In the genomic region with DNA sequence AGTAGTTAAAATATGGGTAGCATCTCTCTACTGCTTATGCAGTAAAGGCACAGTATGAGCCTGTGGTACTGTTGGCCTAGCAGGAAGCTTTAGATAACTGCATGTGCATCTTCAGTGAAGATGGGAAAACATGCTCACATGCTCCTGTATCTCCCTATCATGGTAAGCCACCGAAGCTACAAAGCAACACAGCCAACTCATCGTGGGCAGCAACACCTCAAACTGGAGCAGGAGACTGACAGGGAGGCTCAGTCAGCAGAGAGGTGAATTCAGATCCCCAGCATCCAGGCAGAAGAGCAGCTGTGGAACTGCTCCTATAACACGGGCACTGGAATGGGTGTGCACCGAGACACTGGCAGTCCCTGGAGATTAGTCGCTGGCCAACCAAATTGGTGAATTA, we compare ENCODE assay signal across 20 mouse cellular contexts.
A peak's percentile ranks its signal among the peaks of the same experiment; 100 is the strongest.
DNase-seq lines count a peak whose midpoint lies in the region; ATAC-seq and TF ChIP-seq lines count a peak whose summit lies in the region.
"Had no signal": no experiment of that assay in that cellular context is flagged by ENCODE, and none has a peak within 500 bp of the region (broad histone marks: within the 10 kb centered on the region; RNA-seq: fewer than 3 reads in every experiment).

No protein-coding gene starts in this region.

- H3K4me1 ChIP-seq in forebrain, postnatal 0 days (ENCODE audit: insufficient read depth): peaks cover 3% of the 10 kb centered on the region
- H3K4me1 ChIP-seq in forebrain, embryonic 11.5 days (replicated peaks; ENCODE audit: control insufficient read depth, insufficient read depth, low read length): no peaks in the 10 kb centered on the region
- H3K4me1 ChIP-seq: embryonic facial prominence, embryonic 12.5 days; heart, embryonic 15.5 days had no signal

- H3K4me2 ChIP-seq in forebrain, postnatal 0 days (ENCODE audit: low read depth): no peak overlapping the region
- no peak overlapping the region for H3K4me2 ChIP-seq in forebrain, embryonic 11.5 days (ENCODE audit: low read depth, low read length, severe bottlenecking)
- H3K4me2 ChIP-seq: embryonic facial prominence, embryonic 12.5 days; heart, embryonic 11.5 days; heart, embryonic 15.5 days had no signal

- H3K4me3 ChIP-seq in forebrain, postnatal 0 days (ENCODE audit: low read depth, low read length): no peak overlapping the region
- H3K4me3 ChIP-seq in forebrain, embryonic 11.5 days (ENCODE audit: low read depth, low read length): no peak overlapping the region
- no peak overlapping the region for H3K4me3 ChIP-seq in layer of hippocampus, adult 2 months
- H3K4me3 ChIP-seq: embryonic facial prominence, embryonic 12.5 days; heart, adult 2 months; heart, embryonic 15.5 days had no signal

- no peaks in the 10 kb centered on the region for H3K27me3 ChIP-seq in forebrain, postnatal 0 days (ENCODE audit: insufficient read depth, low read length)
- H3K27me3 ChIP-seq in forebrain, embryonic 11.5 days (ENCODE audit: control insufficient read depth, insufficient read depth, low read length): no peaks in the 10 kb centered on the region
- H3K27me3 ChIP-seq: embryonic facial prominence, embryonic 12.5 days; heart, embryonic 15.5 days had no signal

- no peak for DNase-seq in forebrain, postnatal 0 days
- DNase-seq in forebrain, embryonic 11.5 days (ENCODE audit: low spot score): no peak
- no peak for DNase-seq in layer of hippocampus, adult 2 months (ENCODE audit: low spot score in 2 of 2)
- DNase-seq in layer of hippocampus, adult 11-12 months (ENCODE audit: low spot score): no peak
- peak; percentile 32 for DNase-seq in right cerebral cortex, adult 18-20 months
- no peak for DNase-seq in right cerebral cortex, postnatal 10 days (ENCODE audit: low spot score in 2 of 2)
- DNase-seq in cerebellum, adult 8-10 months: no peak
- DNase-seq: adrenal gland, adult 2 months; adrenal gland, postnatal 25 days; cerebellum, adult 11 months; cerebellum, adult 9-10 months; cerebellum, postnatal 25 days; gastrocnemius, postnatal 14 days; heart, adult 2 months; heart, postnatal 14 days; kidney, adult 11 months had no signal

- no peaks in the 10 kb centered on the region for H3K36me3 ChIP-seq in forebrain, postnatal 0 days (ENCODE audit: insufficient read depth)
- H3K36me3 ChIP-seq in forebrain, embryonic 11.5 days (ENCODE audit: control insufficient read depth, insufficient read depth, low read length): no peaks in the 10 kb centered on the region
- H3K36me3 ChIP-seq: embryonic facial prominence, embryonic 12.5 days; heart, embryonic 15.5 days had no signal

- H3K9ac ChIP-seq in forebrain, postnatal 0 days: no peak overlapping the region
- H3K9ac ChIP-seq in forebrain, embryonic 11.5 days (ENCODE audit: low read length): no peak overlapping the region
- H3K9ac ChIP-seq: embryonic facial prominence, embryonic 12.5 days; heart, embryonic 15.5 days had no signal

- WGBS in forebrain, postnatal 0 days: 72% methylated on average over 5 of the region's 5 CpGs
- WGBS in forebrain, embryonic 11.5 days: 83% methylated on average over 5 of the region's 5 CpGs

- H3K9me3 ChIP-seq in forebrain, postnatal 0 days (ENCODE audit: low read length): no peaks in the 10 kb centered on the region
- no peaks in the 10 kb centered on the region for H3K9me3 ChIP-seq in forebrain, embryonic 11.5 days (ENCODE audit: control insufficient read depth, low read length)
- H3K9me3 ChIP-seq: heart, embryonic 15.5 days had no signal

- ATAC-seq in forebrain, postnatal 0 days: no peak
- no peak for ATAC-seq in forebrain, embryonic 11.5 days (replicated peaks; ENCODE audit: low FRiP score)

- no peak for TF ChIP-seq CTCF in forebrain, postnatal 0 days (IDR thresholded peaks at IDR 0.05; ENCODE audit: low read depth)
- TF ChIP-seq CTCF in layer of hippocampus, adult 2 months (conservative IDR thresholded peaks at IDR 0.05): no peak

- peak overlapping the region; percentile 64; the same call in 1 of the 2 replicates for H3K27ac ChIP-seq in forebrain, postnatal 0 days (ENCODE audit: low read depth, low read length)
- H3K27ac ChIP-seq in forebrain, embryonic 11.5 days (ENCODE audit: low read depth, low read length): no peak overlapping the region
- H3K27ac ChIP-seq in layer of hippocampus, adult 2 months: 0 out of 2 replicates have a peak overlapping the region, but pooled peaks have one; percentile 8
- H3K27ac ChIP-seq: embryonic facial prominence, embryonic 12.5 days; heart, adult 2 months; heart, embryonic 15.5 days; hindbrain, postnatal 0 days had no signal
